Mouse (Mus musculus): ENCODE measurements around the gene Iqsec1.

GRCm38 (mm10) chr6:90653736-90654135, 334.7 kb downstream of the Iqsec1 start:
- TF ChIP-seq CTCF (IDR thresholded peaks at IDR 0.05; ENCODE audit: low read depth) = peak; percentile 78
- TF ChIP-seq EP300 (IDR thresholded peaks at IDR 0.05; ENCODE audit: low read depth) = no peak

Measured in heart, postnatal 0 days (tissue).